Mouse (Mus musculus): Measurements from ENCODE around the gene Rnase2b. TPM values are rescaled to one million over a fixed set of nuclear protein-coding genes. Genes with fewer than 3 reads are reported as not detected.
"Not testable (repeated sequence)": the region's sequence is repeated elsewhere in the genome, so short reads cannot be mapped to it uniquely, and the experiment has no call there.

Gene Rnase2b
- polyA plus RNA-seq (2014; fragmentation: Nextera tagmentation; extraction: Ambion mirVana): not detected in 2 replicates

GRCm38 (mm10) chr14:51161976-51162375 lies at the start of gene Rnase2b:
Gene Rnase2b (plus strand): TSS chr14:51162260.
- H3K4me2 ChIP-seq; H3K36me3 ChIP-seq (ENCODE audit: control insufficient read depth, insufficient read depth, low read length); H3K4me1 ChIP-seq (replicated peaks; ENCODE audit: control insufficient read depth, insufficient read depth, low read length); H3K9me3 ChIP-seq (ENCODE audit: control insufficient read depth, low read length); H3K9ac ChIP-seq (ENCODE audit: low read depth, low read length); H3K4me3 ChIP-seq (ENCODE audit: low read depth, low read length); ATAC-seq (replicated peaks; ENCODE audit: low FRiP score); DNase-seq (ENCODE audit: low spot score); H3K27me3 ChIP-seq (replicated peaks; ENCODE audit: control insufficient read depth, insufficient read depth, low read length); H3K27ac ChIP-seq (ENCODE audit: low read depth, low read length): not testable (repeated sequence)
- 88% methylated on average over 3 of the region's 3 CpGs for WGBS

GRCm38 (mm10) chr14:51113476-51113875 lies 48.6 kb upstream of the Rnase2b start:
- H3K9me3 ChIP-seq (ENCODE audit: control insufficient read depth, low read length): no peaks in the 10 kb centered on the region
- DNase-seq (ENCODE audit: low spot score) (no peak), ATAC-seq (replicated peaks; ENCODE audit: low FRiP score) (no peak)
- WGBS: 48% methylated on average over 9 of the region's 9 CpGs
- no peak overlapping the region for H3K4me3 ChIP-seq (ENCODE audit: low read depth, low read length)
- no peak overlapping the region for H3K9ac ChIP-seq (ENCODE audit: low read depth, low read length)
- no peak overlapping the region for H3K4me2 ChIP-seq
- no peaks in the 10 kb centered on the region for H3K27me3 ChIP-seq (replicated peaks; ENCODE audit: control insufficient read depth, insufficient read depth, low read length)
- H3K36me3 ChIP-seq (ENCODE audit: control insufficient read depth, insufficient read depth, low read length): no peaks in the 10 kb centered on the region
- no peak overlapping the region for H3K27ac ChIP-seq (ENCODE audit: low read depth, low read length)
- no peaks in the 10 kb centered on the region for H3K4me1 ChIP-seq (replicated peaks; ENCODE audit: control insufficient read depth, insufficient read depth, low read length)

- Histone ChIP-seq H3K27ac (ENCODE audit: low read depth, low read length) (no peak within 1 kb of the TSS), H3K4me2 (no peak within 1 kb of the TSS), H3K27me3 (replicated peaks; ENCODE audit: control insufficient read depth, insufficient read depth, low read length) (no peaks in the 10 kb centered on the region), H3K4me1 (replicated peaks; ENCODE audit: control insufficient read depth, insufficient read depth, low read length) (no peaks in the 10 kb centered on the region), H3K36me3 (ENCODE audit: control insufficient read depth, insufficient read depth, low read length) (no peaks in the 10 kb centered on the region), H3K4me3 (ENCODE audit: low read depth, low read length) (no peak within 1 kb of the TSS), H3K9me3 (ENCODE audit: control insufficient read depth, low read length) (no peaks in the 10 kb centered on the region), H3K9ac (ENCODE audit: low read depth, low read length) (no peak within 1 kb of the TSS)
- no peak for ATAC-seq (replicated peaks; ENCODE audit: low FRiP score)
- WGBS: 59% methylated on average over 12 of the region's 12 CpGs
- no peak for DNase-seq (ENCODE audit: low spot score)
These were observed 48.0 kb upstream of the Rnase2b start, which contains the start of gene Eddm3b for GRCm38 (mm10) chr14:51113916-51114560. Gene Eddm3b (plus strand): TSS chr14:51114426.

GRCm38 (mm10) chr14:51125684-51126083 lies 36.4 kb upstream of the Rnase2b start:
- DNase-seq (ENCODE audit: low spot score): no peak
- no peaks in the 10 kb centered on the region for H3K27me3 ChIP-seq (replicated peaks; ENCODE audit: control insufficient read depth, insufficient read depth, low read length)
- H3K4me2 ChIP-seq: no peak overlapping the region
- H3K27ac ChIP-seq (ENCODE audit: low read depth, low read length): no peak overlapping the region
- H3K4me3 ChIP-seq (ENCODE audit: low read depth, low read length): no peak overlapping the region
- ATAC-seq (replicated peaks; ENCODE audit: low FRiP score): no peak
- H3K9ac ChIP-seq (ENCODE audit: low read depth, low read length): no peak overlapping the region
- no peaks in the 10 kb centered on the region for H3K9me3 ChIP-seq (ENCODE audit: control insufficient read depth, low read length)
- H3K36me3 ChIP-seq (ENCODE audit: control insufficient read depth, insufficient read depth, low read length): no peaks in the 10 kb centered on the region
- WGBS: 85% methylated on average over 6 of the region's 6 CpGs
- H3K4me1 ChIP-seq (replicated peaks; ENCODE audit: control insufficient read depth, insufficient read depth, low read length): peaks cover 36% of the 10 kb centered on the region

- Histone ChIP-seq H3K9ac (ENCODE audit: low read depth, low read length) (peak overlapping the region; percentile 42), H3K36me3 (ENCODE audit: control insufficient read depth, insufficient read depth, low read length) (no peaks in the 10 kb centered on the region), H3K4me3 (ENCODE audit: low read depth, low read length) (no peak overlapping the region), H3K27ac (ENCODE audit: low read depth, low read length) (peak overlapping the region; percentile 97), H3K4me1 (replicated peaks; ENCODE audit: control insufficient read depth, insufficient read depth, low read length) (peaks cover 51% of the 10 kb centered on the region), H3K9me3 (ENCODE audit: control insufficient read depth, low read length) (no peaks in the 10 kb centered on the region), H3K27me3 (replicated peaks; ENCODE audit: control insufficient read depth, insufficient read depth, low read length) (no peaks in the 10 kb centered on the region), H3K4me2 (peak overlapping the region; percentile 16)
- 31% methylated on average over 2 of the region's 2 CpGs for WGBS
- ATAC-seq (replicated peaks; ENCODE audit: low FRiP score): peak; percentile 83
- peak; percentile 54 for DNase-seq (ENCODE audit: low spot score)
These were observed 34.3 kb upstream of the Rnase2b start for GRCm38 (mm10) chr14:51127648-51128258.

GRCm38 (mm10) chr14:51128775-51129623 lies 33.1 kb upstream of the Rnase2b start:
- no peaks in the 10 kb centered on the region for H3K36me3 ChIP-seq (ENCODE audit: control insufficient read depth, insufficient read depth, low read length)
- H3K4me2 ChIP-seq: peak overlapping the region; percentile 62
- peak overlapping the region; percentile 66; the same call in 1 of the 2 replicates for H3K9ac ChIP-seq (ENCODE audit: low read depth, low read length)
- peak overlapping the region; percentile 97 for H3K27ac ChIP-seq (ENCODE audit: low read depth, low read length)
- no peak; the same call in 1 of the 2 replicates for ATAC-seq (replicated peaks; ENCODE audit: low FRiP score)
- H3K4me1 ChIP-seq (replicated peaks; ENCODE audit: control insufficient read depth, insufficient read depth, low read length): peaks cover 51% of the 10 kb centered on the region
- H3K4me3 ChIP-seq (ENCODE audit: low read depth, low read length): no peak overlapping the region
- WGBS: 38% methylated on average over 9 of the region's 9 CpGs
- H3K9me3 ChIP-seq (ENCODE audit: control insufficient read depth, low read length): no peaks in the 10 kb centered on the region
- no peak for DNase-seq (ENCODE audit: low spot score)
- no peaks in the 10 kb centered on the region for H3K27me3 ChIP-seq (replicated peaks; ENCODE audit: control insufficient read depth, insufficient read depth, low read length)

GRCm38 (mm10) chr14:51129624-51129975 lies 32.5 kb upstream of the Rnase2b start:
- H3K9ac ChIP-seq (ENCODE audit: low read depth, low read length): peak overlapping the region; percentile 66
- peak overlapping the region; percentile 29; the same call in 1 of the 2 replicates for H3K4me3 ChIP-seq (ENCODE audit: low read depth, low read length)
- DNase-seq (ENCODE audit: low spot score) (no peak), ATAC-seq (replicated peaks; ENCODE audit: low FRiP score) (no peak)
- no peaks in the 10 kb centered on the region for H3K9me3 ChIP-seq (ENCODE audit: control insufficient read depth, low read length)
- 34% methylated on average over 4 of the region's 4 CpGs for WGBS
- H3K36me3 ChIP-seq (ENCODE audit: control insufficient read depth, insufficient read depth, low read length): no peaks in the 10 kb centered on the region
- H3K27me3 ChIP-seq (replicated peaks; ENCODE audit: control insufficient read depth, insufficient read depth, low read length): no peaks in the 10 kb centered on the region
- H3K27ac ChIP-seq (ENCODE audit: low read depth, low read length): peak overlapping the region; percentile 97
- peaks cover 51% of the 10 kb centered on the region for H3K4me1 ChIP-seq (replicated peaks; ENCODE audit: control insufficient read depth, insufficient read depth, low read length)
- peak overlapping the region; percentile 62 for H3K4me2 ChIP-seq

GRCm38 (mm10) chr14:51130315-51130940 lies 31.6 kb upstream of the Rnase2b start:
- Histone ChIP-seq H3K4me1 (replicated peaks; ENCODE audit: control insufficient read depth, insufficient read depth, low read length) (peaks cover 51% of the 10 kb centered on the region), H3K4me3 (ENCODE audit: low read depth, low read length) (peak overlapping the region; percentile 29), H3K27ac (ENCODE audit: low read depth, low read length) (peak overlapping the region; percentile 97), H3K9ac (ENCODE audit: low read depth, low read length) (peak overlapping the region; percentile 66), H3K36me3 (ENCODE audit: control insufficient read depth, insufficient read depth, low read length) (no peaks in the 10 kb centered on the region), H3K9me3 (ENCODE audit: control insufficient read depth, low read length) (no peaks in the 10 kb centered on the region), H3K4me2 (peak overlapping the region; percentile 62), H3K27me3 (replicated peaks; ENCODE audit: control insufficient read depth, insufficient read depth, low read length) (no peaks in the 10 kb centered on the region)
- WGBS: 34% methylated on average over 9 of the region's 9 CpGs
- peak; percentile 88 for ATAC-seq (replicated peaks; ENCODE audit: low FRiP score)
- peak; percentile 56 for DNase-seq (ENCODE audit: low spot score)
